Mouse (Mus musculus) adrenal gland, adult (tissue): ENCODE data around the gene Mblac2.

Experiments used
- DNase-seq, 2 experiments: peaks; one replicate each; pipeline ENCODE4 v3.0.0; 2022 to 2023; ENCODE audit warnings: low spot score in 1 of 2; ENCODE audit not compliant: inconsistent age in 2 of 2

Gene Mblac2

DNA sequence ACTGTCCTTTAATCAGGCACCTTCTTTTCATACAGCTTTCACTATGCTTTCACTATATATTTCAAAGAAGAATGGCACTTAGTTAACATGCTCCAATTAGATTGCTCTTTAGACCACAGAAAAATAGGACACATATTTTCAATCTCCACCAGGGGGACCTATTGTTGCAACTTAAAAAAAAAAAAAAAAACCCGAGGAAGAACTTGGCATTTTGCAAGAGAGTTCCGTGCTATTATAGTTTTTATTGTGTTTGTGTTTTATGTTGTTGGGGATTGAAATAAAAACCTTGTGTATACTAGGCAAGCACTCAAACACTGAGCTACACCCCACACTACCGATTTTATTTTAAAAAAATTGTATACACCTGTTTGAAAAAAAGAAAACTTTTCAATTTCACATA lies 90.0 kb downstream of the Mblac2 start:
- no peak for DNase-seq
